Mouse (Mus musculus): Measurements from ENCODE around the gene Gm20812.
"Not testable (repeated sequence)": the region's sequence is repeated elsewhere in the genome, so short reads cannot be mapped to it uniquely, and the experiment has no call there.

Gene Gm20812

DNA sequence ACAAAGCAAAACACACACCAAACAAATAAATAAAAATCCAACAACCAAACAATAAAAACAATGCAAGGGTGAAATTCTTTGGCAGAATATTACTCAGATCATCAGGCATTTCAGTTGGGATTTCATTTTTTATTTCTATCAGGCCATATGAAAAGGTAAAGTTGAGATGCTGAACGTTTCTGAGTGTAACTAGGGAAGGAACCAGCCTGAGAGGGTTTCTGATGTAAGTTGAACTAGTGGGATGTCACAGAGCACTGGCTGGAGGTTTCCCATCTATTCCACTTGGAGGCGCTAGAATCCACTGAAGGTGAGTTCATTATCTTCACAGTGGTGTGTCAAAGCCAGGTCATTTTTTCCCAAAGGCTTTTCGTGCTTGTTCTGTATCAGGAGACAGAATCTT, at the start of gene Gm20812:
Gene Gm20812, plus strand, starts transcription at position 301 of the 400 bp plus-strand sequence.
- in situ Hi-C loops (cut with MboI, MseI), result not testable (repeated sequence)
